In genomic region chr10:78186076-78186475, GRCm38 (mm10) we compare ENCODE assay signal across 5 mouse cellular contexts. TPM values are rescaled to one million over a fixed set of nuclear protein-coding genes. Genes with fewer than 3 reads are reported as not detected.
DNase-seq lines count a peak whose midpoint lies in the region; ATAC-seq and TF ChIP-seq lines count a peak whose summit lies in the region.
"Not testable (repeated sequence)": the region's sequence is repeated elsewhere in the genome, so short reads cannot be mapped to it uniquely, and the experiment has no call there.

No protein-coding gene starts in this region.

- H3K27ac ChIP-seq in gastrocnemius, adult 2 months, result peak overlapping the region; percentile 95
- not testable (repeated sequence) for H3K27ac ChIP-seq in liver, embryonic 14.5 days
- H3K27ac ChIP-seq in liver, postnatal 0 days (ENCODE audit: low read depth), result 0 out of 2 replicates have a peak overlapping the region, but pooled peaks have one; percentile 72

- TF ChIP-seq CTCF in gastrocnemius, adult 2 months (IDR thresholded peaks at IDR 0.05); liver, embryonic 14.5 days (IDR thresholded peaks at IDR 0.05; ENCODE audit: low read depth); liver, postnatal 0 days (IDR thresholded peaks at IDR 0.05; ENCODE audit: low read depth): not testable (repeated sequence)

- 82% methylated on average over 4 of the region's 4 CpGs for WGBS in liver, embryonic 14.5 days (ENCODE audit: insufficient replicate concordance)
- WGBS in liver, postnatal 0 days (ENCODE audit: insufficient replicate concordance), result 85% methylated on average over 4 of the region's 4 CpGs

- H3K27me3 ChIP-seq in liver, embryonic 14.5 days (ENCODE audit: control insufficient read depth, insufficient read depth, low read length); liver, postnatal 0 days (ENCODE audit: insufficient read depth, low read length): not testable (repeated sequence)

- not testable (repeated sequence) for ATAC-seq in liver, embryonic 14.5 days (ENCODE audit: insufficient read depth); liver, postnatal 0 days

- intact Hi-C loops in gastrocnemius, adult 2 months (cut with DNase I), result loop anchor here (10.0 kb wide), 1 partner anchor 209 kb away; no protein-coding TSS in a partner anchor

- not testable (repeated sequence) for H3K4me3 ChIP-seq in gastrocnemius, adult 2 months; liver, embryonic 14.5 days (ENCODE audit: insufficient read depth in 1 of 2, low read depth in 2 of 2, low read length in 2 of 2); liver, postnatal 0 days (ENCODE audit: low read depth, low read length)

- peaks cover 45% of the 10 kb centered on the region for H3K36me3 ChIP-seq in liver, embryonic 14.5 days (replicated peaks; ENCODE audit: control insufficient read depth, insufficient read depth, low read depth)
- peaks cover 41% of the 10 kb centered on the region for H3K36me3 ChIP-seq in liver, postnatal 0 days (replicated peaks; ENCODE audit: insufficient read depth, low read length)

- peaks cover 10 to 20% of the 10 kb centered on the region in 2 experiments for H3K4me1 ChIP-seq in liver, embryonic 14.5 days (replicated peaks; ENCODE audit: control insufficient read depth in 2 of 2, insufficient read depth in 2 of 2, low read length in 1 of 2)
- H3K4me1 ChIP-seq in liver, postnatal 0 days (ENCODE audit: insufficient read depth), result peaks cover 15% of the 10 kb centered on the region

- not testable (repeated sequence) for H3K9ac ChIP-seq in liver, embryonic 14.5 days (replicated peaks); liver, postnatal 0 days (replicated peaks)

- peak overlapping the region; percentile 90; the same call in 1 of the 2 replicates for H3K4me2 ChIP-seq in liver, embryonic 14.5 days (ENCODE audit: low read depth)
- not testable (repeated sequence) for H3K4me2 ChIP-seq in liver, postnatal 0 days (ENCODE audit: low read depth, low read length)

- DNase-seq in A20 (ENCODE audit: low read depth, low spot score), result peak; percentile 16
- DNase-seq in ZHBTc4 (ENCODE audit: low read depth, low spot score), result peak; percentile 12
- DNase-seq in gastrocnemius, adult 2 months; liver, embryonic 14.5 days (ENCODE audit: low read depth in 3 of 3, low spot score in 3 of 3); liver, postnatal 0 days: not testable (repeated sequence)

- not testable (repeated sequence) for H3K9me3 ChIP-seq in liver, embryonic 14.5 days (ENCODE audit: control insufficient read depth, low read length); liver, postnatal 0 days (ENCODE audit: low read length)

- TF ChIP-seq EP300 in liver, embryonic 14.5 days (IDR thresholded peaks at IDR 0.05; ENCODE audit: low read depth); liver, postnatal 0 days (IDR thresholded peaks at IDR 0.05; ENCODE audit: low read depth): not testable (repeated sequence)

RNA-seq across cellular contexts. Expression of gene Pwp2, which starts 1.1 kb away (rescaled TPM):
- total RNA-seq in gastrocnemius, adult 2 months (2021), result 10 to 100 TPM; 10.7 to 11.0 TPM
- polyA plus RNA-seq in liver, embryonic 14.5 days (2012; rRNA removed), result 6.1 and 7.5 TPM in 2 replicates
- 7.2 and 9.6 TPM in 2 replicates for polyA plus RNA-seq in liver, embryonic 14.5 days (2014; fragmentation: Nextera tagmentation; extraction: Ambion mirVana)
- 5.3 and 6.1 TPM in 2 replicates for polyA plus RNA-seq in liver, postnatal 0 days (2015; fragmentation: Nextera tagmentation; extraction: Ambion mirVana)

RNA-seq across cellular contexts. Expression of gene D10Jhu81e, which starts 16.5 kb away (rescaled TPM):
- total RNA-seq in gastrocnemius, adult 2 months (2021), result 100 to 1,000 TPM; 231 to 289 TPM
- 34.1 and 39.1 TPM in 2 replicates for polyA plus RNA-seq in liver, embryonic 14.5 days (2012; rRNA removed)
- polyA plus RNA-seq in liver, embryonic 14.5 days (2014; fragmentation: Nextera tagmentation; extraction: Ambion mirVana), result 11.7 and 15.6 TPM in 2 replicates
- polyA plus RNA-seq in liver, postnatal 0 days (2015; fragmentation: Nextera tagmentation; extraction: Ambion mirVana), result 20.8 and 23.9 TPM in 2 replicates

RNA-seq across cellular contexts. Expression of gene Trappc10, which starts 58.4 kb away (rescaled TPM):
- total RNA-seq in gastrocnemius, adult 2 months (2021), result 10 to 100 TPM; 37.9 to 40.1 TPM
- polyA plus RNA-seq in liver, embryonic 14.5 days (2012; rRNA removed), result 19.8 and 20.1 TPM in 2 replicates
- 15.8 and 20.5 TPM in 2 replicates for polyA plus RNA-seq in liver, embryonic 14.5 days (2014; fragmentation: Nextera tagmentation; extraction: Ambion mirVana)
- 13.9 and 14.7 TPM in 2 replicates for polyA plus RNA-seq in liver, postnatal 0 days (2015; fragmentation: Nextera tagmentation; extraction: Ambion mirVana)
